Mouse (Mus musculus) cerebellum, adult 8-10 months (tissue): ENCODE data around the gene Palld.

ENCODE experiments used
- DNase-seq: peaks from one replicate; pipeline ENCODE4 v3.0.0; 2022

The Palld gene

GRCm38 (mm10) chr8:61902521-61902920 lies at the start of gene Palld:
TSS of gene Palld (minus strand) at chr8:61902690.
- no peak for DNase-seq

GRCm38 (mm10) chr8:61937576-61937975 lies 35.1 kb upstream of the Palld start:
- DNase-seq, result no peak

GRCm38 (mm10) chr8:61933243-61933642 lies 30.8 kb upstream of the Palld start:
- no peak for DNase-seq

GRCm38 (mm10) chr8:61927777-61928494 lies 25.4 kb upstream of the Palld start, which contains the start of gene Ddx60:
TSS of gene Ddx60 (plus strand) at chr8:61928087.
- peak; percentile 9 for DNase-seq

GRCm38 (mm10) chr8:61924518-61924917 lies 22.0 kb upstream of the Palld start:
- DNase-seq, result no peak

GRCm38 (mm10) chr8:61921454-61922054 lies 19.1 kb upstream of the Palld start:
- no peak for DNase-seq

- no peak for DNase-seq
These were observed 17.9 kb upstream of the Palld start for GRCm38 (mm10) chr8:61920389-61920788.

GRCm38 (mm10) chr8:61919145-61919788 lies 16.8 kb upstream of the Palld start:
- no peak for DNase-seq

- no peak for DNase-seq
These were observed 14.8 kb upstream of the Palld start for GRCm38 (mm10) chr8:61917287-61917686.

GRCm38 (mm10) chr8:61913957-61914356 lies 11.5 kb upstream of the Palld start:
- no peak for DNase-seq

GRCm38 (mm10) chr8:61912817-61913216 lies 10.3 kb upstream of the Palld start:
- DNase-seq, result no peak

- DNase-seq, result no peak
These were observed 6.8 kb upstream of the Palld start for GRCm38 (mm10) chr8:61909313-61909712.

- DNase-seq, result no peak
These were observed 6.1 kb upstream of the Palld start for GRCm38 (mm10) chr8:61908303-61909215.

GRCm38 (mm10) chr8:61901028-61901717 lies 1.3 kb downstream of the Palld start:
- DNase-seq, result no peak

GRCm38 (mm10) chr8:61897402-61897801 lies 5.1 kb downstream of the Palld start:
- DNase-seq, result no peak

- no peak for DNase-seq
These were observed 5.7 kb downstream of the Palld start for GRCm38 (mm10) chr8:61896742-61897141.

- DNase-seq, result peak; percentile 6
These were observed 8.4 kb downstream of the Palld start for GRCm38 (mm10) chr8:61894062-61894461.

- DNase-seq, result no peak
These were observed 24.9 kb downstream of the Palld start for GRCm38 (mm10) chr8:61877607-61878006.

GRCm38 (mm10) chr8:61875290-61875689 lies 27.2 kb downstream of the Palld start:
- peak; percentile 9 for DNase-seq

- DNase-seq, result no peak
These were observed 28.5 kb downstream of the Palld start for GRCm38 (mm10) chr8:61873994-61874393.

- DNase-seq, result no peak
These were observed 34.0 kb downstream of the Palld start for GRCm38 (mm10) chr8:61868481-61868880.

GRCm38 (mm10) chr8:61866920-61867319 lies 35.6 kb downstream of the Palld start:
- no peak for DNase-seq
